Mouse (Mus musculus) embryonic facial prominence, embryonic 11.5 days (tissue): Measurements from ENCODE around the gene Chd1. TPM values are rescaled to one million over a fixed set of nuclear protein-coding genes. Genes with fewer than 3 reads are reported as not detected.

Source experiments
- ATAC-seq: fragments of 200-750 bp; cut with Nextera tagmentation; replicated peaks from 2 replicates; pipeline ENCODE4 v1.8.0; 2017; ENCODE audit warnings: low read depth; ENCODE audit not compliant: insufficient number of reproducible peaks, low FRiP score, low TSS enrichment
- DNase-seq: peaks from one replicate; pipeline ENCODE4 v3.0.0-alpha.2; 2015; ENCODE audit warnings: low spot score
- H3K27ac ChIP-seq: fragments of 300-500 bp; sonication (generic); replicated peaks from 2 replicates; pipeline ENCODE4 v1.5.1; 2014; ENCODE audit warnings: mild to moderate bottlenecking, low read depth, low read length, control low read depth
- H3K27me3 ChIP-seq: fragments of 300-500 bp; sonication (generic); 2 replicates; pipeline ENCODE4 v1.6.1; 2014; ENCODE audit warnings: mild to moderate bottlenecking, low read length, moderate library complexity, mixed read lengths; ENCODE audit not compliant: control insufficient read depth, insufficient read depth
- H3K36me3 ChIP-seq: fragments of 300-500 bp; sonication (generic); replicated peaks from 2 replicates; pipeline ENCODE4 v1.6.1; 2014; ENCODE audit warnings: low read depth, mild to moderate bottlenecking, low read length, moderate library complexity, mixed read lengths; ENCODE audit not compliant: control insufficient read depth, insufficient read depth
- H3K4me1 ChIP-seq: fragments of 300-500 bp; sonication (generic); 2 replicates; pipeline ENCODE4 v1.6.1; 2014; ENCODE audit warnings: low read length, mixed read lengths; ENCODE audit not compliant: control insufficient read depth, insufficient read depth
- H3K4me2 ChIP-seq: fragments of 300-500 bp; sonication (generic); 2 replicates; pipeline ENCODE4 v1.6.1; 2014; ENCODE audit warnings: low read depth, mild to moderate bottlenecking, control low read depth, low read length, moderate library complexity
- H3K4me3 ChIP-seq: fragments of 300-500 bp; sonication (generic); 2 replicates; pipeline ENCODE4 v1.5.1; 2014; ENCODE audit warnings: low read depth, low read length, control low read depth
- H3K9ac ChIP-seq: fragments of 300-500 bp; sonication (generic); replicated peaks from 2 replicates; pipeline ENCODE4 v1.6.1; 2014; ENCODE audit warnings: mild to moderate bottlenecking, control low read depth, low read length
- H3K9me3 ChIP-seq: fragments of 300-500 bp; sonication (generic); replicated peaks from 2 replicates; pipeline ENCODE4 v1.6.1; 2016; ENCODE audit warnings: mild to moderate bottlenecking, low read length, inconsistent platforms, mixed read lengths; ENCODE audit not compliant: control insufficient read depth
- WGBS: fragments of 180-500 bp; shearing (Covaris S2); extraction: QIAGEN DNeasy Blood & Tissue Kit; methylation state at CpG from one replicate; pipeline ENCODE4 v1.1.7; 2014; 5-methylcytosine and 5-hydroxymethylcytosine counted together
- polyA plus RNA-seq: library from polyadenylated mRNA; unstranded; fragments of >200 nt; fragmentation: Nextera tagmentation; extraction: Ambion mirVana; gene quantifications from 2 replicates; pipeline ENCODE4 v1.2.1, GENCODE M21; 2014

Chd1 gene
- polyA plus RNA-seq: 43.9 and 51.1 TPM in 2 replicates

DNA sequence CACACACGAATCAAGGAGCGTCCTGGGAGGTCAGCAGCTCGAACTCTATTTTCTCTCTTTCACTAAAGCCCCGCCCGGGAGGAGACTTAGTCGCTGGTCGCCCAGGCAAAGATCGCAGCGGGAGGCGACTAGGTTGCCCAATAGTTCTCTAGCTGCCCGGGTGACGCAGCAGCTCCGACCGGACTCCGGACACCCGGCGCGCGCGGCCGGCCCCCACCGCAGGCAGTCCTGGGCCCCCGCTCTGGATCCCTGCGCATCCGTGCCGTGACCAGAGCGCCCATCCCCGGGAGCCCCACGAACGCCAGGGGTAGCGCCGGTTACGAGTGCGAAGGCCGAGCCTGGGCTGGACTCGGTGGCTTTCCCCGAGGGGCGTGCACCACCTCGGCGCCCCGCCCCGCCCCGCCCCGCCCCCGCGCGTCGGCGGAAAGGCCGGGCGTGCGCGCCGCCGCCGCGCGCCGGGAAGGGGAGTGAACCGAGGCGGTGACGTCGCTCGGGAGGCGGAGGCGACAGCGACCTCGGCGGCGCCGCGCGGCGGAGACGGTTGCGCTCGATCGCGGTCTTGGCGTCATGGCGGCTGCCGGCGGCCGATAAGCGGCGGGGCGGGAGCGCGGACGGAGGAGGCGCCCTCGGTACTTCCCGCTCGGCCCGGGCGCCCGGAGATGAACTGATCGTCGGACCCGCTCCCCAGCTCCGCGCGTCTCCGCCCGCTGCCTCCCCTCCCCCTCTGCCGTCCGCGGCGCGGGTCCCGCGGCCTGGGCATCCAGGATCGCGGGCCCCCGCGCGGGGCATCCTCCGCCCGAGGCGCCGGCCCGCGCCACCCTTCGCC lies at the start of gene Chd1:
Chd1 (plus strand) TSS at position 493 of the 826 bp plus-strand sequence.
- peak within 1 kb of the TSS; percentile 94 for H3K4me3 ChIP-seq
- peak within 1 kb of the TSS; percentile 92 for H3K27ac ChIP-seq
- H3K9me3 ChIP-seq: no peaks in the 10 kb centered on the region
- peak within 1 kb of the TSS; percentile 93 for H3K9ac ChIP-seq
- H3K27me3 ChIP-seq: no peaks in the 10 kb centered on the region
- peak; percentile 95 for ATAC-seq
- peak; percentile 91 for DNase-seq
- H3K36me3 ChIP-seq: peaks cover 7% of the 10 kb centered on the region; the same call in 1 of the 2 replicates
- WGBS: under 1% methylated on average over 85 of the region's 124 CpGs
- H3K4me1 ChIP-seq: no peaks in the 10 kb centered on the region
- peak within 1 kb of the TSS; percentile 76 for H3K4me2 ChIP-seq

DNA sequence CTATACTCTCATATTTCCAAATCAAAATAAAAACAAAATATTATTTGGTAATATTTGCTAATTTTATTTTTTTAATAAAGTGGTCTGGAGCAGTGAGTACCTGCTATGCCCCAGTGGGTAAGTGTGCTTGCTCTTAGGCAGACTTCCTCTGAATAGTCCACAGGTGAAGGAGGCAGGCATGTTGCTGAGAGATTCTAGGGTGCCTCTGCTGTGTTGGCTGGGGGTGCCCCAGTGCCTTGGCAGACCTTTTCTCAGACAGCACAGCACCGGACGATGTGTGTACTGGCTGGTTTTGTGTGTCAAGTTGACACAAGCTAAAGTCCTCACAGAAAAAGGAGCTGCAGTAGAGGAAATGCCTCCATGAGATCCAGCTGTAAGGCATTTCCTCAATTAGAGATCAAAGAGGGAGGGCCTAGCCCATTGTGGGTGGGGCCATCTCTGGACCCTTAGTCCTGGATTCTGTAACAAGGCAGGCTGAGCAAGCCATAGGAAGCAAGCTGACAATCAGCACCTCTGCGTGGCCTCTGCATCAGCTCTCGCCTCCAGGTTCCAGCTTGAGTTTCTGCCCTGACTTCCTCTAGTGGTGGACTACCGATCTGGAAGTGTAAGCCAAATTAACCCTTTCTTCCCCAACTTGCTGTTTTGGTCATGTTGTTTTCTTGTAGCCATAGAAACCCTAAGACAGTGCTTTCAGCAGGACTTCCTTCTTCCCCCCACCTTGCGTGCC lies 47.7 kb upstream of the Chd1 start:
- Histone ChIP-seq H3K9ac (no peak overlapping the region), H3K4me1 (no peaks in the 10 kb centered on the region), H3K27ac (no peak overlapping the region), H3K4me2 (no peak overlapping the region), H3K27me3 (no peaks in the 10 kb centered on the region), H3K9me3 (no peaks in the 10 kb centered on the region), H3K4me3 (no peak overlapping the region), H3K36me3 (no peaks in the 10 kb centered on the region)
- DNase-seq: peak; percentile 89
- peak; percentile 92 for ATAC-seq
- 12% methylated on average over 6 of the region's 6 CpGs for WGBS

DNA sequence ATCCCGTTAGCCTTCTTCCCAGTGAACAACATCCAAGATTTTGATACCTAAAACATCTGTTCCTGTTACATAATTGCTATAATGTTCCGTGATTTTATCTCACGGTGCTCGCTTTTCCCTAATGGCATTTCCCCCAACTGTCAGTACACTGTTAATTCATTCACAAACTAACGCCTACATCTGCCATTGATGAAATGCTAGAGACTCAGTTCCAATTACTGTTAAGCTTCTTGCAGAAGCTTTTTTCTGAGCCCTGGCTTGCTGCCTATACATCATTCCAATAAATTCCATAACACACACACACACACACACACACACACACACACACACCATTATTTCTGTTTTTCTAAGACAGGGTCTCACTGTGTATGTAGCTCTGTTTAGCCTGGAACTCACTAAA lies 31.9 kb upstream of the Chd1 start:
- WGBS: 43% methylated on average over 5 of the region's 5 CpGs

DNA sequence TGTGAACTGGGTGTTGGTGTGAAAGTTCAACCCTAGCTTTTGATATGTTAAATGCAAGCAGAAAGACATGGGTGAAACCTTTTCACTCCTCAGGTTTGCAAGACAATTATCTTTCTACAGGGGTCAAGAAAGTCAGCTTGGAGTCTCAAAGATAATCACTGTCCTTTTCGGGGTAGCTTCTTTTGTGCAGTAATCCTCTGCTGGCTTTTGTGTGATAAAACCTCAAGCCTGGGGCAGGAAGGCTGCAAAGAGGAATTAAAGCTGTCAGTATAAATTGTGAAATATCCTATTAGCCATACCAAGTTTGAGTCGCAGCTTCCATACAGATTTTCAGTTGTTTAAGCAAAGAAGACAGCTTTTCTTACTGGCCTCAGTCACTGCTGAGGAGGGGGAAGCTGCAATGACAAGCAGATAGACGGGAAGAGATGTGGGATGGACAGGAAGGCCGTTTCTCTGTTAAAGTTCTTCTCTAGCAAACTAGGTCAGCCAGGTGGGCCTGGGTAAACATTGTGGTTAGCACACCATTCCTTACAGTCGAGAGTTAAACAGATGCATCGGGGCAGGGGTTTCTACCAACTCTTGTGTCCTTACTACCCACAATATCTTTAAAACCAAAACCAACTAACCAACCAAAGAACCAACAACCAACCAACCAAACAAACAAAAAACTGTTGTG lies 26.7 kb upstream of the Chd1 start:
- H3K36me3 ChIP-seq: no peaks in the 10 kb centered on the region
- no peak overlapping the region for H3K9ac ChIP-seq
- no peak overlapping the region for H3K27ac ChIP-seq
- DNase-seq (no peak), ATAC-seq (no peak)
- H3K4me2 ChIP-seq: no peak overlapping the region
- H3K4me3 ChIP-seq: no peak overlapping the region
- no peaks in the 10 kb centered on the region for H3K27me3 ChIP-seq
- no peaks in the 10 kb centered on the region for H3K4me1 ChIP-seq
- no peaks in the 10 kb centered on the region for H3K9me3 ChIP-seq
- WGBS: 22% methylated on average over 6 of the region's 6 CpGs

More for the DNA sequence above, 31.9 kb upstream of the Chd1 start:
- H3K36me3 ChIP-seq: no peaks in the 10 kb centered on the region
- H3K4me2 ChIP-seq: no peak overlapping the region
- no peaks in the 10 kb centered on the region for H3K9me3 ChIP-seq
- H3K4me3 ChIP-seq: no peak overlapping the region
- no peaks in the 10 kb centered on the region for H3K27me3 ChIP-seq
- H3K27ac ChIP-seq: no peak overlapping the region
- H3K4me1 ChIP-seq: no peaks in the 10 kb centered on the region
- DNase-seq (peak; percentile 14), ATAC-seq (no peak)
- H3K9ac ChIP-seq: no peak overlapping the region

DNA sequence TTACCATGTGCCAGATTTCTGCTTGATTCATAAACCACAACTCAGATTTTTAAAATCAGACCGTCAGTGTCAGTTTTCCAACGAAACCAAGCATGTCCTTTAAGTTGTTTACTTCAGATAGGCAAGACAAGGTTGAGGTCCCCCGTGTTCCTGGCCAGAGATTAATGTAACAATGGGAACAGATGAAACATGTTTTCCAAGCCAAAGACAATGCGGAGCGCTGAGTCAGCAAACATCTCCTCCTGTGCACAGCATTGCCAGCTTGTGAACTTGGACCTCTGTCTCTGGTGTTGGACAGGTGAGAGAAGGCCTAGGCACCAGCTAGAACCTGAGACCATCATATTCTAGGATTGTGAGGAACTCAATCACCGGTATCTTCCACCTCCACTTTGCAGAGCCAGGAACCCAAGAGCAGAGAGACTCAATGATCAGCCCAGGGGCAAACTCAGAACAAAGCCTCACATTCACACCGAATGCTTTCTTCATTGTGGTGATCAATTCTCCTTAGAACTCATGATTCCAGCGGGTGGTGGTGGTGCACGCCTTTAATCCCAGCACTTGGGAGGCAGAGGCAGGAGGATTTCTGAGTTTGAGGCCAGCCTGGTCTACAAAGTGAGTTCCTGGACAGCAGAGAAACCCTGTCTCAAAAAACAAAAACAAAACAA lies 24.7 kb upstream of the Chd1 start:
- H3K4me3 ChIP-seq: no peak overlapping the region
- H3K4me2 ChIP-seq: no peak overlapping the region
- DNase-seq (no peak), ATAC-seq (no peak)
- no peak overlapping the region for H3K9ac ChIP-seq
- H3K36me3 ChIP-seq: no peaks in the 10 kb centered on the region
- H3K9me3 ChIP-seq: no peaks in the 10 kb centered on the region
- WGBS: 90% methylated on average over 9 of the region's 9 CpGs
- no peaks in the 10 kb centered on the region for H3K4me1 ChIP-seq
- H3K27ac ChIP-seq: no peak overlapping the region
- H3K27me3 ChIP-seq: no peaks in the 10 kb centered on the region

DNA sequence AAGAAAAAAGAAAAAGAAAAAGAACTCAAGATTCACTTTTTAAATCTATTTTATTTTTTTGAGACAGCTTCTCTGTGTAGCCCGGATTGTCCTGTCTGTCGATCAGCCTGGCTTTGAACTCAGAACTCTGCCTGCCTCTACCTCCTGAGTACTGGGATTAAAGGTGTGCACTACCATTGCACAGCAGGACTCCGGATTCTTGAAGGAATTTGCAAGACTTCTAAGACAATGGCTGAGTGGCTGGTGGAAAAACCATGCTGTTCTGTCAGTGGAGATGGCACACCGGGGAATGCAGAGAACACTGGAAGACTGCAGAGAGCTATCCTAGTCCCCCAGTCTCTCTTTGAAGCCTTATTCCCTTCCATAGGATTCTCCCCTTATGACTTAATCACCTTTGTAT lies 24.1 kb upstream of the Chd1 start:
- Histone ChIP-seq H3K27ac (no peak overlapping the region), H3K4me1 (no peaks in the 10 kb centered on the region), H3K9ac (no peak overlapping the region), H3K4me2 (no peak overlapping the region), H3K27me3 (no peaks in the 10 kb centered on the region), H3K36me3 (no peaks in the 10 kb centered on the region), H3K4me3 (no peak overlapping the region), H3K9me3 (no peaks in the 10 kb centered on the region)
- DNase-seq (no peak), ATAC-seq (no peak)
- 87% methylated on average over 4 of the region's 4 CpGs for WGBS

DNA sequence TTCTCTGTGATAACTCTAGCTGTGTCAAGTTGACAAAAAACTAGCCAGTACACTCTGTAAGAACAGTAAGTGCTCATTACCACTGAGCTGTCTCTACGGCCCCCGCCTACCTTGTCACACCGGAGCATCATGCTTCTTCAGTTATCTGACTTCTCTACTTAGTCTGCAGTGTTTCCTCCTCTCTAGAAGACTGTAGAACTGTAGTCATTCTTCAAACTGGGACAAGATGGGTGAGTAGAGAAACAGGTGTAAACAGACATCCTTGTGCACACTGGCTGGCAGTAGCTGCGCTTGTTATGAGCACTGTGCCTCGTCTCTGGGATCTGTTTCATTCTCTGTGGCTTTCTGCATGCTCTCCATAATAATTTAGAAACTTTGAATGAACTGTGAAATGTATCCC lies 18.4 kb upstream of the Chd1 start:
- no peaks in the 10 kb centered on the region for H3K27me3 ChIP-seq
- H3K4me3 ChIP-seq: no peak overlapping the region
- H3K36me3 ChIP-seq: no peaks in the 10 kb centered on the region
- H3K9me3 ChIP-seq: no peaks in the 10 kb centered on the region
- ATAC-seq (no peak), DNase-seq (no peak)
- WGBS: 92% methylated on average over 5 of the region's 5 CpGs
- H3K27ac ChIP-seq: no peak overlapping the region
- no peaks in the 10 kb centered on the region for H3K4me1 ChIP-seq
- H3K4me2 ChIP-seq: no peak overlapping the region
- H3K9ac ChIP-seq: no peak overlapping the region
